Mouse (Mus musculus): ENCODE measurements around the gene G0s2.

DNA sequence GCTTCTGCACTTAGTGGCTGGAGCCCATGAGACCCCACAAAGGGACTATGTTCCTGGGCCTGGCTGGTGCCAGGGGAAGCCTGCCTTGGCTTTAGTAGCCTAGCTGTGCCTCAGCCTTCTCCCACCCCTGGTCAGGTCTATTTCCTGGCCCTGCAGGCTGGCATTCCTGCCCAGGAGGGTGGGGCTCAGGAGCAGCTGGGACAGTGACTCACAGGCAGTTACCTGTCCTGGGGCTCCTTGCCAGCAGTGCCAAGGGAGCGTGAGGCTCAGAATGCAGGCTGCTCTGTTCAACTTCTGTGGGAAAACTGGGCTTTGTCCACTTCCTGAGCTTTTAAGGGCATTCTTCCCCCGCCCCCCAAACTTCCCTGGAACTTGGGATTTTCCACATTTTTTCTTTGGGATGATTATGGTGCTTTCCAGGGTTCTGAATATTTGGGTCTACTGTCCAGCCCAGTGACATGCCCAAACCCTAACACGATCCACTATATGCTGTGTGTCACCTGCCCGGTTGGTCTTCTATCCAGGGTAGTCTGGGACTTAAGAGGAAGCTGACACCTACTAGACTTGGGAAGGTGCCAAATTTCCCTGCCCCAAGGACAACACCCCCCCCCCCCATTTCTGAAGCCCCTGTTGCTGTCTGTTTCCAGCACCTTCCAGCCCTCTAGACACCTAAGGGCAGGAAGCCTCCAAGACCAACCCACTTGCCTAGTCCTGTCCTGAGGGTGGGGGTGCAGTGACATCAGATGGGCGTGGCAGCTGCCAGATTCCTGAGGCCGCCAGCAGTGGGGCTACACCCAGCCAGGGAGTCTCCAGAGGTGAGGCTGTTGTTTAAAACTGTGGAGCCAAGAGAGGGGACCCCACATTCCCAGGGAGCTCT is 28.4 kb upstream of the G0s2 start:
- TF ChIP-seq POLR2A (IDR thresholded peaks at IDR 0.05; ENCODE audit: low read depth, low read length) (no peak), CHD1 (IDR thresholded peaks at IDR 0.05; ENCODE audit: low read depth, low read length) (no peak), CHD2 (IDR thresholded peaks at IDR 0.05; ENCODE audit: low read length) (no peak), CTCF (conservative IDR thresholded peaks at IDR 0.05 in 1 of 2, IDR thresholded peaks at IDR 0.05 in 1 of 2; ENCODE audit: low read depth in 2 of 2, low read length in 2 of 2) (no peak), TCF12 (IDR thresholded peaks at IDR 0.05; ENCODE audit: low read depth, low read length) (no peak), ZKSCAN1 (IDR thresholded peaks at IDR 0.05; ENCODE audit: borderline replicate concordance, low read depth, low read length) (no peak), GABPA (IDR thresholded peaks at IDR 0.05; ENCODE audit: insufficient replicate concordance, low read depth, low read length) (no peak), EP300 (IDR thresholded peaks at IDR 0.05; ENCODE audit: low read length) (no peak), MEF2A (IDR thresholded peaks at IDR 0.05; ENCODE audit: borderline replicate concordance, low read depth, low read length) (no peak), MXI1 (IDR thresholded peaks at IDR 0.05; ENCODE audit: low read depth, low read length) (no peak)
